Comparison of ENCODE assay signal across 20 mouse cellular contexts in genomic region chr1:55448104-55448503, GRCm38 (mm10). TPM values are rescaled to one million over a fixed set of nuclear protein-coding genes. Genes with fewer than 3 reads are reported as not detected.
DNase-seq lines count a peak whose midpoint lies in the region; ATAC-seq and TF ChIP-seq lines count a peak whose summit lies in the region.
"Had no signal": no experiment of that assay in that cellular context is flagged by ENCODE, and none has a peak within 500 bp of the region (broad histone marks: within the 10 kb centered on the region; RNA-seq: fewer than 3 reads in every experiment).

No protein-coding gene starts in this region.

- no peak for TF ChIP-seq CTCF in thymus, adult 2 months (IDR thresholded peaks at IDR 0.05; ENCODE audit: borderline replicate concordance, control insufficient read depth, extremely low read depth, insufficient read depth, low read length, poor library complexity)
- TF ChIP-seq CTCF in lung, postnatal 0 days (IDR thresholded peaks at IDR 0.05): no peak
- no peak for TF ChIP-seq CTCF in lung, adult 2 months (IDR thresholded peaks at IDR 0.05; ENCODE audit: insufficient read depth, low read length)

- ATAC-seq in heart, embryonic 16.5 days (replicated peaks; ENCODE audit: extremely low read depth, insufficient read depth, low FRiP score): no peak
- peak; percentile 6 for ATAC-seq in activated CD4-positive, CD25-positive, alpha-beta regulatory T cell, adult 4 months
- no peak for ATAC-seq in lung, postnatal 0 days
- ATAC-seq: forebrain, embryonic 14.5 days had no signal

- H3K4me3 ChIP-seq in heart, embryonic 16.5 days (ENCODE audit: low read length): no peak overlapping the region
- no peak overlapping the region for H3K4me3 ChIP-seq in thymus, adult 2 months (ENCODE audit: control insufficient read depth, insufficient read depth, low read length)
- no peak overlapping the region for H3K4me3 ChIP-seq in lung, postnatal 0 days (ENCODE audit: low read depth, low read length)
- no peak overlapping the region for H3K4me3 ChIP-seq in lung, adult 2 months (replicated peaks; ENCODE audit: extremely low read depth, low read depth, low read length)
- H3K4me3 ChIP-seq: erythroblast, embryonic 14.5 days; forebrain, embryonic 10.5 days; heart, adult 2 months; heart, embryonic 15.5 days; hindbrain, embryonic 10.5 days had no signal

- no peaks in the 10 kb centered on the region for H3K36me3 ChIP-seq in heart, embryonic 16.5 days (ENCODE audit: control insufficient read depth, insufficient read depth)
- no peaks in the 10 kb centered on the region for H3K36me3 ChIP-seq in thymus, adult 2 months (ENCODE audit: control insufficient read depth, insufficient read depth, low read length)
- no peaks in the 10 kb centered on the region for H3K36me3 ChIP-seq in lung, postnatal 0 days (ENCODE audit: insufficient read depth, low read length)
- H3K36me3 ChIP-seq: forebrain, embryonic 10.5 days; heart, embryonic 15.5 days; hindbrain, embryonic 10.5 days had no signal

- DNase-seq in heart, adult 11 months: no peak
- DNase-seq in thymus, adult 2 months: peak; percentile 44
- DNase-seq in thymus, postnatal 25 days: peak; percentile 42
- no peak for DNase-seq in lung, postnatal 0 days (ENCODE audit: low spot score)
- DNase-seq in right cerebral cortex, adult 2 months (ENCODE audit: low spot score in 2 of 2): no peak
- no peak for DNase-seq in lung, adult 2 months
- DNase-seq: adrenal gland, adult 8-10 months; adrenal gland, postnatal 36 days; cerebellum, adult 8-10 months; gastrocnemius, postnatal 10 days; heart, adult 2 months had no signal

- no peak overlapping the region for H3K4me2 ChIP-seq in heart, embryonic 16.5 days (ENCODE audit: low read depth, low read length)
- H3K4me2 ChIP-seq in lung, postnatal 0 days (replicated peaks; ENCODE audit: low read depth, low read length): no peak overlapping the region
- H3K4me2 ChIP-seq: heart, embryonic 11.5 days; heart, embryonic 15.5 days; hindbrain, embryonic 14.5 days had no signal

- peak overlapping the region; percentile 59; the same call in 1 of the 2 replicates for H3K27ac ChIP-seq in heart, embryonic 16.5 days (ENCODE audit: low read length)
- H3K27ac ChIP-seq in thymus, adult 2 months (ENCODE audit: control insufficient read depth, insufficient read depth, low read length): peak overlapping the region; percentile 72; the same call in 1 of the 2 replicates
- no peak overlapping the region for H3K27ac ChIP-seq in lung, postnatal 0 days (ENCODE audit: low read length)
- H3K27ac ChIP-seq: forebrain, embryonic 10.5 days; heart, adult 2 months; heart, embryonic 15.5 days; hindbrain, embryonic 10.5 days; hindbrain, embryonic 14.5 days had no signal

- TF ChIP-seq EP300 in lung, postnatal 0 days (IDR thresholded peaks at IDR 0.05): no peak

- no peaks in the 10 kb centered on the region for H3K27me3 ChIP-seq in heart, embryonic 16.5 days (ENCODE audit: control insufficient read depth, insufficient read depth, low read length)
- H3K27me3 ChIP-seq in thymus, adult 2 months (ENCODE audit: control insufficient read depth, insufficient read depth, low read length): no peaks in the 10 kb centered on the region
- H3K27me3 ChIP-seq in lung, postnatal 0 days (replicated peaks; ENCODE audit: insufficient read depth, low read length): no peaks in the 10 kb centered on the region
- H3K27me3 ChIP-seq: heart, embryonic 15.5 days had no signal

- TF ChIP-seq POLR2A in thymus, adult 2 months (IDR thresholded peaks at IDR 0.05; ENCODE audit: control insufficient read depth, extremely low read depth, insufficient read depth, low read length, poor library complexity): no peak
- no peak for TF ChIP-seq POLR2A in lung, adult 2 months (IDR thresholded peaks at IDR 0.05; ENCODE audit: borderline replicate concordance, extremely low read depth, low read depth, low read length)

- WGBS in heart, embryonic 16.5 days: 75% methylated on average over 1 of the region's 1 CpGs
- 10% methylated on average over 1 of the region's 1 CpGs for WGBS in thymus, adult 2 months
- 75% methylated on average over 1 of the region's 1 CpGs for WGBS in lung, postnatal 0 days
- WGBS in lung, adult 2 months: 77% methylated on average over 1 of the region's 1 CpGs

- no peak overlapping the region for H3K9ac ChIP-seq in heart, embryonic 16.5 days (ENCODE audit: low read length)
- no peak overlapping the region for H3K9ac ChIP-seq in lung, postnatal 0 days (replicated peaks; ENCODE audit: low read depth)
- H3K9ac ChIP-seq: heart, embryonic 15.5 days; hindbrain, embryonic 14.5 days had no signal

- H3K4me1 ChIP-seq in heart, embryonic 16.5 days (ENCODE audit: control insufficient read depth, insufficient read depth, low read length): peaks cover 8% of the 10 kb centered on the region
- H3K4me1 ChIP-seq in thymus, adult 2 months (replicated peaks; ENCODE audit: control insufficient read depth, insufficient read depth, low read length): peaks cover 25% of the 10 kb centered on the region
- H3K4me1 ChIP-seq in lung, postnatal 0 days (ENCODE audit: insufficient read depth, low read depth, low read length): no peaks in the 10 kb centered on the region
- no peaks in the 10 kb centered on the region for H3K4me1 ChIP-seq in lung, adult 2 months (ENCODE audit: control insufficient read depth, insufficient read depth, low read length)
- H3K4me1 ChIP-seq: forebrain, embryonic 10.5 days; hindbrain, embryonic 10.5 days had no signal

- H3K9me3 ChIP-seq in heart, embryonic 16.5 days (replicated peaks; ENCODE audit: control insufficient read depth, low read length): no peaks in the 10 kb centered on the region
- no peaks in the 10 kb centered on the region for H3K9me3 ChIP-seq in lung, postnatal 0 days (ENCODE audit: low read length)
- H3K9me3 ChIP-seq: forebrain, embryonic 10.5 days; heart, embryonic 15.5 days; hindbrain, embryonic 10.5 days had no signal

RNA-seq across cellular contexts. Expression of gene Plcl1, which starts 42.4 kb away (rescaled TPM):
- polyA plus RNA-seq in heart, embryonic 16.5 days (2015; fragmentation: Nextera tagmentation; extraction: Ambion mirVana): 1.1 and 1.2 TPM in 2 replicates
- polyA plus RNA-seq in activated CD4-positive, CD25-positive, alpha-beta regulatory T cell, adult 4 months (2017; shearing (Covaris generic)): 1 to 10 TPM; 1.5 to 2.6 TPM
- polyA plus RNA-seq in thymus, adult 2 months (2012; rRNA removed): 2.7 and 3.8 TPM in 2 replicates
- 1.7 and 2.0 TPM in 2 replicates for polyA plus RNA-seq in lung, postnatal 0 days (2015; fragmentation: Nextera tagmentation; extraction: Ambion mirVana)
- polyA plus RNA-seq in lung, adult 2 months (2012; rRNA removed): 2.4 and 2.8 TPM in 2 replicates
- polyA plus RNA-seq: erythroblast, embryonic 14.5 days had no signal

Comparison
In these comparisons a context has a peak if more than half of its experiments do, and no peak if none do; other contexts are left out.
1. DNase-seq: peak in thymus, adult 2 months (single experiment) and thymus, postnatal 25 days (single experiment); none in heart, adult 11 months (single experiment), lung, postnatal 0 days (single experiment), right cerebral cortex, adult 2 months (0 of 2) and lung, adult 2 months (single experiment).